Mouse (Mus musculus) brain, embryonic 14.5 days (tissue): ENCODE results near the gene Braf. TPM values are rescaled to one million over a fixed set of nuclear protein-coding genes. Genes with fewer than 3 reads are reported as not detected.
A peak's percentile ranks its signal among the peaks of the same experiment; 100 is the strongest.
"Not testable (repeated sequence)": the region's sequence is repeated elsewhere in the genome, so short reads cannot be mapped to it uniquely, and the experiment has no call there.

ENCODE experiments used
- DNase-seq: peaks from one replicate; pipeline ENCODE4 v3.0.0-alpha.2; 2011; ENCODE audit warnings: low read depth
- CTCF ChIP-seq: fragments of 200-500 bp; IDR thresholded peaks from 2 replicates; pipeline ENCODE4 v1.5.1; 2012; ENCODE audit warnings: inconsistent platforms, mild to moderate bottlenecking, moderate library complexity, borderline replicate concordance; ENCODE audit not compliant: insufficient read depth, insufficient read length; ENCODE audit errors: extremely low read depth
- POLR2A ChIP-seq: fragments of 200-500 bp; IDR thresholded peaks from 2 replicates; pipeline ENCODE4 v1.6.1; 2012; ENCODE audit warnings: mild to moderate bottlenecking, inconsistent platforms, borderline replicate concordance; ENCODE audit not compliant: poor library complexity, insufficient read depth, insufficient read length, severe bottlenecking; ENCODE audit errors: extremely low read depth
- polyA plus RNA-seq: library from polyadenylated mRNA; depleted of rRNA; stranded (reverse); fragments of >200 nt; gene quantifications from 2 replicates; pipeline ENCODE4 v1.2.3, GENCODE M21; 2012

Gene Braf
- polyA plus RNA-seq, 1 experiment: 26.9 TPM

- no peak for TF ChIP-seq POLR2A
- TF ChIP-seq CTCF: no peak
- peak; percentile 40 for DNase-seq
Measured at GRCm38 (mm10) chr6:39713399-39713798, 11.9 kb downstream of the Braf start.

GRCm38 (mm10) chr6:39705625-39706024, 19.6 kb downstream of the Braf start:
- no peak for DNase-seq
- TF ChIP-seq CTCF (no peak), POLR2A (no peak)

- DNase-seq: peak; percentile 15
Measured at GRCm38 (mm10) chr6:39693126-39693525, 32.1 kb downstream of the Braf start.

GRCm38 (mm10) chr6:39686839-39687238, 38.4 kb downstream of the Braf start:
- not testable (repeated sequence) for DNase-seq

More at GRCm38 (mm10) chr6:39693126-39693525, 32.1 kb downstream of the Braf start:
- TF ChIP-seq POLR2A: no peak
- TF ChIP-seq CTCF: no peak

GRCm38 (mm10) chr6:39681795-39682194, 43.5 kb downstream of the Braf start:
- no peak for DNase-seq
- TF ChIP-seq CTCF (no peak), POLR2A (no peak)

GRCm38 (mm10) chr6:39680524-39680923, 44.7 kb downstream of the Braf start:
- TF ChIP-seq POLR2A: no peak
- no peak for TF ChIP-seq CTCF
- peak; percentile 4 for DNase-seq

- TF ChIP-seq CTCF: no peak
- no peak for TF ChIP-seq POLR2A
- no peak for DNase-seq
Measured at GRCm38 (mm10) chr6:39678241-39678640, 47.0 kb downstream of the Braf start.

GRCm38 (mm10) chr6:39675081-39675480, 50.2 kb downstream of the Braf start:
- TF ChIP-seq POLR2A: no peak
- no peak for TF ChIP-seq CTCF
- DNase-seq: no peak

- no peak for DNase-seq
Measured at GRCm38 (mm10) chr6:39611296-39611695, 114.0 kb downstream of the Braf start.

GRCm38 (mm10) chr6:39610207-39610606, 115.1 kb downstream of the Braf start:
- DNase-seq: peak; percentile 41
- TF ChIP-seq POLR2A (no peak), CTCF (no peak)

More at GRCm38 (mm10) chr6:39611296-39611695, 114.0 kb downstream of the Braf start:
- TF ChIP-seq POLR2A: no peak
- no peak for TF ChIP-seq CTCF

- peak; percentile 9 for DNase-seq
- TF ChIP-seq CTCF (no peak), POLR2A (no peak)
Measured at GRCm38 (mm10) chr6:39607365-39607764, 117.9 kb downstream of the Braf start.

GRCm38 (mm10) chr6:39606862-39607261, 118.4 kb downstream of the Braf start:
- TF ChIP-seq CTCF (no peak), POLR2A (no peak)
- no peak for DNase-seq

GRCm38 (mm10) chr6:39606056-39606455, 119.2 kb downstream of the Braf start:
- DNase-seq: no peak
- TF ChIP-seq POLR2A (no peak), CTCF (no peak)

- TF ChIP-seq POLR2A (no peak), CTCF (no peak)
- no peak for DNase-seq
Measured at GRCm38 (mm10) chr6:39604565-39604964, 120.7 kb downstream of the Braf start.
